Mouse (Mus musculus) CH12.LX (cell line): ENCODE results near the gene Clec10a. TPM values are rescaled to one million over a fixed set of nuclear protein-coding genes. Genes with fewer than 3 reads are reported as not detected.

ENCODE experiments used
- DNase-seq: peaks from one replicate; pipeline ENCODE4 v3.0.0-alpha.2; 2013; ENCODE audit errors: extremely low read depth
- H3K27ac ChIP-seq: 2 replicates; pipeline ENCODE4 v1.5.1; 2012; ENCODE audit warnings: low read depth, mild to moderate bottlenecking, control low read depth, moderate library complexity; ENCODE audit not compliant: insufficient read depth
- H3K27me3 ChIP-seq: replicated peaks from 2 replicates; pipeline ENCODE3; 2012; ENCODE audit warnings: inconsistent platforms
- H3K36me3 ChIP-seq, 2 experiments: replicated peaks in 1 of 2; 2 replicates each; pipeline versions ENCODE3 to v1.6.1; 2012; ENCODE audit warnings: inconsistent platforms in 1 of 2, low read length in 1 of 2, mild to moderate bottlenecking in 1 of 2, mixed read lengths in 1 of 2, moderate library complexity in 1 of 2; ENCODE audit not compliant: control insufficient read depth in 1 of 2, insufficient read depth in 1 of 2
- H3K4me1 ChIP-seq, 2 experiments: 2 replicates each; pipeline ENCODE4 v1.6.1; 2012; ENCODE audit warnings: inconsistent platforms in 1 of 2, moderate library complexity in 1 of 2; ENCODE audit not compliant: insufficient read depth in 2 of 2, control insufficient read depth in 1 of 2
- H3K4me2 ChIP-seq: 2 replicates; pipeline ENCODE4 v1.6.1; 2012; ENCODE audit warnings: low read depth, mild to moderate bottlenecking, control low read depth; ENCODE audit not compliant: poor library complexity, insufficient read depth, severe bottlenecking
- H3K4me3 ChIP-seq, 3 experiments: fragments of 150-350 bp in 1 of 3; sonication (generic) in 1 of 3; replicated peaks in 1 of 3; 2 replicates each; pipeline versions ENCODE3 to v1.5.1; 2011 to 2012; ENCODE audit warnings: low read depth in 2 of 3, low read length in 2 of 3, mild to moderate bottlenecking in 2 of 3, moderate library complexity in 2 of 3, control low read depth in 1 of 3, improper control_type of control experiment in 1 of 3, inconsistent platforms in 1 of 3, mixed read lengths in 1 of 3; ENCODE audit not compliant: poor library complexity in 1 of 3
- H3K79me2 ChIP-seq: replicated peaks from 2 replicates; pipeline ENCODE4 v1.6.1; 2012; ENCODE audit warnings: mild to moderate bottlenecking, moderate library complexity; ENCODE audit not compliant: control insufficient read depth, poor library complexity, insufficient read depth, severe bottlenecking; ENCODE audit errors: extremely low read depth
- H3K9ac ChIP-seq: 2 replicates; pipeline ENCODE4 v1.6.1; 2012; ENCODE audit warnings: low read depth, mild to moderate bottlenecking, control low read depth, moderate library complexity; ENCODE audit not compliant: insufficient read depth
- H3K9me3 ChIP-seq: replicated peaks from 2 replicates; pipeline ENCODE3; 2012; ENCODE audit warnings: low read length, inconsistent platforms, mixed read lengths
- CHD1 ChIP-seq: IDR thresholded peaks from 2 replicates; pipeline ENCODE4 v1.6.1; 2012; ENCODE audit warnings: low read depth, low read length, improper control_type of control experiment, inconsistent platforms
- CHD2 ChIP-seq: IDR thresholded peaks from 2 replicates; pipeline ENCODE4 v1.6.1; 2011; ENCODE audit warnings: low read length, improper control_type of control experiment
- CTCF ChIP-seq, 2 experiments: IDR thresholded peaks in 1 of 2; conservative IDR thresholded peaks in 1 of 2; 2 replicates each; pipeline ENCODE4 v1.5.1; 2011 to 2012; ENCODE audit warnings: low read depth in 2 of 2, low read length in 2 of 2, improper control_type of control experiment in 1 of 2, inconsistent platforms in 1 of 2, mild to moderate bottlenecking in 1 of 2, moderate library complexity in 1 of 2
- E2F4 ChIP-seq: IDR thresholded peaks from 2 replicates; pipeline ENCODE4 v1.6.1; 2011; ENCODE audit warnings: low read depth, low read length, improper control_type of control experiment; ENCODE audit not compliant: insufficient replicate concordance
- ELF1 ChIP-seq: IDR thresholded peaks from 2 replicates; pipeline ENCODE4 v1.6.1; 2014; ENCODE audit warnings: low read depth, mild to moderate bottlenecking, inconsistent platforms, low read length, improper control_type of control experiment
- EP300 ChIP-seq: IDR thresholded peaks from 2 replicates; pipeline ENCODE4 v1.6.1; 2011; ENCODE audit warnings: low read length, improper control_type of control experiment
- ETS1 ChIP-seq: conservative IDR thresholded peaks from 2 replicates; pipeline ENCODE4 v1.6.1; 2012; ENCODE audit warnings: low read depth, mild to moderate bottlenecking, inconsistent platforms, low read length, improper control_type of control experiment, moderate library complexity
- IRF4 ChIP-seq: IDR thresholded peaks from 2 replicates; pipeline ENCODE4 v1.6.1; 2014; ENCODE audit warnings: low read depth, mild to moderate bottlenecking, inconsistent platforms, low read length, improper control_type of control experiment
- JUN ChIP-seq: IDR thresholded peaks from 2 replicates; pipeline ENCODE4 v1.6.1; 2011; ENCODE audit warnings: low read depth, mild to moderate bottlenecking, low read length, improper control_type of control experiment, moderate library complexity; ENCODE audit not compliant: insufficient read depth
- MAZ ChIP-seq: IDR thresholded peaks from 2 replicates; pipeline ENCODE4 v1.6.1; 2012; ENCODE audit warnings: low read depth, mild to moderate bottlenecking, inconsistent platforms, low read length, improper control_type of control experiment, moderate library complexity
- MEF2A ChIP-seq: IDR thresholded peaks from 2 replicates; pipeline ENCODE4 v1.6.1; 2014; ENCODE audit warnings: low read depth, mild to moderate bottlenecking, inconsistent platforms, low read length, improper control_type of control experiment, borderline replicate concordance
- MXI1 ChIP-seq: IDR thresholded peaks from 2 replicates; pipeline ENCODE4 v1.6.1; 2011; ENCODE audit warnings: mild to moderate bottlenecking, low read depth, low read length, improper control_type of control experiment
- MYC ChIP-seq: IDR thresholded peaks from 2 replicates; pipeline ENCODE4 v1.6.1; 2011; ENCODE audit warnings: low read depth, mild to moderate bottlenecking, improper control_type of control experiment, low read length
- NRF1 ChIP-seq: IDR thresholded peaks from 2 replicates; pipeline ENCODE4 v1.6.1; 2014; ENCODE audit warnings: low read depth, mild to moderate bottlenecking, inconsistent platforms, low read length, improper control_type of control experiment, moderate library complexity
- POLR2AphosphoS2 ChIP-seq: IDR thresholded peaks from 2 replicates; pipeline ENCODE4 v1.6.1; 2011; ENCODE audit warnings: low read depth, low read length, improper control_type of control experiment
- SIN3A ChIP-seq: IDR thresholded peaks from 2 replicates; pipeline ENCODE4 v1.6.1; 2012; ENCODE audit warnings: low read length, improper control_type of control experiment, inconsistent platforms
- TBP ChIP-seq: conservative IDR thresholded peaks from 2 replicates; pipeline ENCODE4 v1.6.1; 2011; ENCODE audit warnings: low read depth, low read length, improper control_type of control experiment
- UBTF ChIP-seq: IDR thresholded peaks from 2 replicates; pipeline ENCODE4 v1.6.1; 2012; ENCODE audit warnings: low read depth, mild to moderate bottlenecking, inconsistent platforms, low read length, improper control_type of control experiment, moderate library complexity
- USF1 ChIP-seq: IDR thresholded peaks from 2 replicates; pipeline ENCODE4 v1.6.1; 2014; ENCODE audit warnings: low read depth, mild to moderate bottlenecking, inconsistent platforms, low read length, improper control_type of control experiment
- USF2 ChIP-seq: conservative IDR thresholded peaks from 2 replicates; pipeline ENCODE4 v1.6.1; 2011; ENCODE audit warnings: low read depth, low read length, improper control_type of control experiment
- ZC3H11A ChIP-seq: IDR thresholded peaks from 2 replicates; pipeline ENCODE4 v1.6.1; 2012; ENCODE audit warnings: low read depth, mild to moderate bottlenecking, inconsistent platforms, low read length, improper control_type of control experiment
- ZMIZ1 ChIP-seq: IDR thresholded peaks from 2 replicates; pipeline ENCODE4 v1.6.1; 2012; ENCODE audit warnings: low read depth, mild to moderate bottlenecking, inconsistent platforms, low read length, improper control_type of control experiment
- ZNF384 ChIP-seq: IDR thresholded peaks from 2 replicates; pipeline ENCODE4 v1.6.1; 2012; ENCODE audit warnings: low read depth, low read length, improper control_type of control experiment, inconsistent platforms
- dilution Hi-C: fragments of 300-500 bp; cut with MboI; formaldehyde crosslinking; loops from 2 replicates; pipeline ENCODE4 v1.14.3; 2020; ENCODE audit warnings: low sequenced_read_pairs; ENCODE audit not compliant: extremely low pct_unique_long_range_greater_than_20kb, extremely low pct_ligation_motif_present
- in situ Hi-C: fragments of 300-500 bp; cut with MboI; formaldehyde crosslinking; loops from 3 replicates; pipeline ENCODE4 v1.14.3; 2019; ENCODE audit warnings: low sequenced_read_pairs, low pct_ligation_motif_present, low pct_unique_long_range_greater_than_20kb, mixed read lengths
- polyA plus RNA-seq: library from polyadenylated mRNA; unstranded; fragments of >175 nt; gene quantifications from 2 replicates; pipeline ENCODE4 v1.2.1, GENCODE M21; 2012; ENCODE audit warnings: low read depth; ENCODE audit not compliant: insufficient read length
- total RNA-seq, 2 experiments: library from RNA; depleted of rRNA; stranded (reverse); fragments of 300-350 nt in 1 of 2; fragments of >200 nt in 1 of 2; gene quantifications; 2 replicates each; pipeline ENCODE4 v1.2.3; 2012 to 2014

Gene Clec10a
- total and polyA plus RNA-seq, 3 experiments = not detected

DNA sequence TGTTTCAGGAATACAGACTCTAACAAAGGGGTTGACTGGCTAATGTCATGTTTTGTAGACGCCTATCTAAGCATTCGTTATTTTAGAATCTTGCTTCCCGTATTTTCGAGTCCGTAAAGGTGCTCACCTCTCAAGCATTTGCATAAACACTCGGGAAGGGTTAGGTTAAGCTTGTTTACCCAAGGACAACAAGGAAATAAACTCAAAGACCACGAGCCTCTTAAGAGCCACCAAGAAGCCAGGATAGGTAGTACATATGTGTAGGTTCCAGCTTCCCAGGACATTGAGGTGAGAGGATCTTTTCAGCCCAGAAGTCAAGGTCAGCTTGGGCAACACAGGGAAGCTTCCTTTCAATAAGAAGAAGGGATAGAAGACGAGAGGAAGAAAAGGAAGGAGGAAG, 43.1 kb downstream of the Clec10a start:
- DNase-seq = no peak
- peaks cover 2% of the 10 kb centered on the region for H3K9me3 ChIP-seq
- peaks cover 15% of the 10 kb centered on the region for H3K27me3 ChIP-seq
- peaks cover 3 to 6% of the 10 kb centered on the region in 2 experiments; a peak in 1 of 4 replicates for H3K4me1 ChIP-seq
- no peak overlapping the region for H3K9ac ChIP-seq
- H3K4me2 ChIP-seq = no peak overlapping the region
- H3K27ac ChIP-seq = no peak overlapping the region
- H3K36me3 ChIP-seq = no peaks in the 10 kb centered on the region
- no peaks in the 10 kb centered on the region for H3K79me2 ChIP-seq
- TF ChIP-seq JUN (no peak), ZNF384 (no peak), MEF2A (no peak), ZMIZ1 (no peak), POLR2AphosphoS2 (no peak), USF1 (no peak), SIN3A (no peak), EP300 (no peak), E2F4 (no peak), ELF1 (no peak), MAZ (no peak), TBP (no peak), CHD2 (no peak), CHD1 (no peak), NRF1 (no peak)
- no peak overlapping the region for H3K4me3 ChIP-seq
- in situ Hi-C loops (loop anchor here (5.0 kb wide), 1 partner anchor 142 kb away; no protein-coding TSS in a partner anchor), dilution Hi-C loops (no loop called here)

- Histone ChIP-seq H3K36me3 (no peaks in the 10 kb centered on the region), H3K27ac (no peak overlapping the region), H3K4me2 (no peak overlapping the region), H3K79me2 (no peaks in the 10 kb centered on the region), H3K4me3 (no peak overlapping the region), H3K27me3 (peaks cover 23% of the 10 kb centered on the region), H3K4me1 (peaks cover 3 to 6% of the 10 kb centered on the region in 2 experiments; a peak in 1 of 4 replicates), H3K9ac (no peak overlapping the region), H3K9me3 (peaks cover 2% of the 10 kb centered on the region)
- dilution Hi-C loops = no loop called here
- no peak for TF ChIP-seq CHD2
- TF ChIP-seq USF2 = no peak
- no peak for TF ChIP-seq JUN
- no peak for TF ChIP-seq ZC3H11A
- TF ChIP-seq E2F4 = no peak
- TF ChIP-seq ELF1 = no peak
- TF ChIP-seq UBTF = no peak
- TF ChIP-seq MAZ = no peak
- no peak for TF ChIP-seq MYC
- no peak for TF ChIP-seq CTCF (conservative IDR thresholded peaks at IDR 0.05 in 1 of 2, IDR thresholded peaks at IDR 0.05 in 1 of 2; ENCODE audit: low read depth in 2 of 2, low read length in 2 of 2)
- TF ChIP-seq IRF4 = no peak
- no peak for TF ChIP-seq ETS1
- TF ChIP-seq MXI1 = no peak
- DNase-seq = no peak
- in situ Hi-C loops = no loop called here
Observed at GRCm38 (mm10) chr11:70200036-70200608, 44.1 kb downstream of the Clec10a start.
